Mouse (Mus musculus): Measurements from ENCODE around the gene St3gal4. TPM values are rescaled to one million over a fixed set of nuclear protein-coding genes. Genes with fewer than 3 reads are reported as not detected.

St3gal4 gene
- polyA plus RNA-seq, 1 experiment, result 6.7 TPM

- TF ChIP-seq POLR2A (IDR thresholded peaks at IDR 0.05; ENCODE audit: control insufficient read depth, low read depth, low read length) (no peak), CTCF (IDR thresholded peaks at IDR 0.05; ENCODE audit: control insufficient read depth, insufficient read depth, insufficient replicate concordance, low read depth, low read length) (no peak)
These were observed 26.1 kb upstream of the St3gal4 start for GRCm38 (mm10) chr9:35145118-35145517.

DNA sequence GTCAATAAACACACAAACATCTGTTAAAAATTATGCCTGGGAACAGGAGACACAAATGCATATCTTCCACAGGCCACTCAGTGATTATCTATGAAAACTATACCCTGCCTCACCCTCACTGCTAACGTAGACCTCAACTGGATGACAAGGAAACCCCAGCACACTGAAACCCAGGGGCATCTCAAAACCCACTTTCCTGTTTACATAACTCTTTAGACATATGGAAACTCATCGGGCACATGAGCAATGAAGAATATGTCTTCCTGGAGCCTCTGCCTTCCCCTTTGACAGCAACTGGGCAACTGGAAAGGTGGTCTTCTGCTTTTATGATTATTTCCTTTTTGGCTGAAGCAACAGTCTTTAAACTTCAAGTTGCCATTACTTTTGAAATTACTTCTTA is 23.2 kb upstream of the St3gal4 start:
- H3K36me3 ChIP-seq (ENCODE audit: control insufficient read depth, insufficient read depth, low read length), result no peaks in the 10 kb centered on the region
- no peaks in the 10 kb centered on the region for H3K4me1 ChIP-seq (ENCODE audit: control insufficient read depth, insufficient read depth, low read length)
- H3K27ac ChIP-seq (ENCODE audit: control insufficient read depth, insufficient read depth, low read depth, low read length), result no peak overlapping the region
- no peak overlapping the region for H3K4me3 ChIP-seq (ENCODE audit: control insufficient read depth, low read depth, low read length)
- no peak for TF ChIP-seq POLR2A (IDR thresholded peaks at IDR 0.05; ENCODE audit: control insufficient read depth, low read depth, low read length)
- TF ChIP-seq CTCF (IDR thresholded peaks at IDR 0.05; ENCODE audit: control insufficient read depth, insufficient read depth, insufficient replicate concordance, low read depth, low read length), result no peak
- no peaks in the 10 kb centered on the region for H3K27me3 ChIP-seq (ENCODE audit: control insufficient read depth, insufficient read depth, low read length)

More at GRCm38 (mm10) chr9:35145118-35145517, 26.1 kb upstream of the St3gal4 start:
- Histone ChIP-seq H3K4me1 (ENCODE audit: control insufficient read depth, insufficient read depth, low read length) (no peaks in the 10 kb centered on the region; the same call in 1 of the 2 replicates), H3K27ac (ENCODE audit: control insufficient read depth, insufficient read depth, low read depth, low read length) (no peak overlapping the region), H3K4me3 (ENCODE audit: control insufficient read depth, low read depth, low read length) (no peak overlapping the region), H3K36me3 (ENCODE audit: control insufficient read depth, insufficient read depth, low read length) (no peaks in the 10 kb centered on the region), H3K27me3 (ENCODE audit: control insufficient read depth, insufficient read depth, low read length) (no peaks in the 10 kb centered on the region)

DNA sequence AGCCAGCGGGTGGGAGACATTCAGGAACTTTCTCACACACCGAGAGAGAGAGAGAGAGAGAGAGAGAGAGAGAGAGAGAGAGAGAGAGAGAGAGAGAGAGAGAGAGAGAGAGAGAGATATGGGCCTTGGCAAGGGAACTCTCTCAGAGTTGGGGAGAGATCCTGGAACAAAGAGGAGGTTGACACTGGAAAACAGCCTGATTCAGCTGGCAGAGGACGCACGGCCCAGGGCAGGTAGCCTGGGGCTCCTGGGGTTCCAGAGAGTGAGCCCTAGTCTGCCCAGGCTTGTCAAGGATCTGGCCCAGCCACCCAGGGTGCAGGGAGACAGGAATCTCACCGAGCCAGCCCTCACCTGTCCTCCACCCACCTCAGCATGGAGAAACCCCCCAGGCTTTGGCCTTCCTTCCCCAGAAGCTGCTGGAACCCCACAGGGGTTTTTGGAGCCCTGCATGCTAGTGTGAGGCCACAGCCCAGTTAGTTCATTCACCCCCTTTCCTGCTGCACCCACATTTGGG is 20.2 kb upstream of the St3gal4 start:
- no peak overlapping the region for H3K4me3 ChIP-seq (ENCODE audit: control insufficient read depth, low read depth, low read length)
- TF ChIP-seq POLR2A (IDR thresholded peaks at IDR 0.05; ENCODE audit: control insufficient read depth, low read depth, low read length) (no peak), CTCF (IDR thresholded peaks at IDR 0.05; ENCODE audit: control insufficient read depth, insufficient read depth, insufficient replicate concordance, low read depth, low read length) (no peak)
- H3K27me3 ChIP-seq (ENCODE audit: control insufficient read depth, insufficient read depth, low read length), result no peaks in the 10 kb centered on the region
- H3K27ac ChIP-seq (ENCODE audit: control insufficient read depth, insufficient read depth, low read depth, low read length), result no peak overlapping the region
- H3K4me1 ChIP-seq (ENCODE audit: control insufficient read depth, insufficient read depth, low read length), result no peaks in the 10 kb centered on the region
- H3K36me3 ChIP-seq (ENCODE audit: control insufficient read depth, insufficient read depth, low read length), result no peaks in the 10 kb centered on the region

DNA sequence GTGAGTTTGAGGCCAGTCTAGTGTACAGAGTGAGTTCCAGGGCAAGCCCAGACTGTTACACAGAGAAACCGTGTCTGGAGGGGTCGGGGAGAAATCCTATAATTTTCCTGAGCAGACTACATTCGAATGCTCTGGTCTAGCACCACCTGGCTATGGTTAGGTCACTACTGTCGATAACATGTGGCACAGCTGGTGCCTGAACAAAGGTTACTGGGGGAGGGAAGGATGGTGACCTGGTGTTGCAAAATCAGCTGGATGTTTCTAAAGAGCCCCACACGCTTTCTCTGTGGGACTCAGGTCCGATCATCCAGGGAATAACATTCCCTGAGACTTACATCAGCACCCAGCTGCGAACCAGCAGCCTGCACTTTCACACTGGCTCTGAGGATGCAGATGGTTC is 19.0 kb upstream of the St3gal4 start:
- H3K4me3 ChIP-seq (ENCODE audit: control insufficient read depth, low read depth, low read length), result no peak overlapping the region
- no peaks in the 10 kb centered on the region for H3K27me3 ChIP-seq (ENCODE audit: control insufficient read depth, insufficient read depth, low read length)
- H3K36me3 ChIP-seq (ENCODE audit: control insufficient read depth, insufficient read depth, low read length), result no peaks in the 10 kb centered on the region
- H3K4me1 ChIP-seq (ENCODE audit: control insufficient read depth, insufficient read depth, low read length), result no peaks in the 10 kb centered on the region
- no peak overlapping the region for H3K27ac ChIP-seq (ENCODE audit: control insufficient read depth, insufficient read depth, low read depth, low read length)
- TF ChIP-seq POLR2A (IDR thresholded peaks at IDR 0.05; ENCODE audit: control insufficient read depth, low read depth, low read length) (no peak), CTCF (IDR thresholded peaks at IDR 0.05; ENCODE audit: control insufficient read depth, insufficient read depth, insufficient replicate concordance, low read depth, low read length) (no peak)

GRCm38 (mm10) chr9:35135575-35135974 is 16.5 kb upstream of the St3gal4 start:
- no peak overlapping the region for H3K4me3 ChIP-seq (ENCODE audit: control insufficient read depth, low read depth, low read length)
- no peaks in the 10 kb centered on the region for H3K4me1 ChIP-seq (ENCODE audit: control insufficient read depth, insufficient read depth, low read length)
- H3K27me3 ChIP-seq (ENCODE audit: control insufficient read depth, insufficient read depth, low read length), result no peaks in the 10 kb centered on the region
- H3K36me3 ChIP-seq (ENCODE audit: control insufficient read depth, insufficient read depth, low read length), result no peaks in the 10 kb centered on the region
- TF ChIP-seq POLR2A (IDR thresholded peaks at IDR 0.05; ENCODE audit: control insufficient read depth, low read depth, low read length), result no peak
- no peak for TF ChIP-seq CTCF (IDR thresholded peaks at IDR 0.05; ENCODE audit: control insufficient read depth, insufficient read depth, insufficient replicate concordance, low read depth, low read length)
- no peak overlapping the region for H3K27ac ChIP-seq (ENCODE audit: control insufficient read depth, insufficient read depth, low read depth, low read length)

DNA sequence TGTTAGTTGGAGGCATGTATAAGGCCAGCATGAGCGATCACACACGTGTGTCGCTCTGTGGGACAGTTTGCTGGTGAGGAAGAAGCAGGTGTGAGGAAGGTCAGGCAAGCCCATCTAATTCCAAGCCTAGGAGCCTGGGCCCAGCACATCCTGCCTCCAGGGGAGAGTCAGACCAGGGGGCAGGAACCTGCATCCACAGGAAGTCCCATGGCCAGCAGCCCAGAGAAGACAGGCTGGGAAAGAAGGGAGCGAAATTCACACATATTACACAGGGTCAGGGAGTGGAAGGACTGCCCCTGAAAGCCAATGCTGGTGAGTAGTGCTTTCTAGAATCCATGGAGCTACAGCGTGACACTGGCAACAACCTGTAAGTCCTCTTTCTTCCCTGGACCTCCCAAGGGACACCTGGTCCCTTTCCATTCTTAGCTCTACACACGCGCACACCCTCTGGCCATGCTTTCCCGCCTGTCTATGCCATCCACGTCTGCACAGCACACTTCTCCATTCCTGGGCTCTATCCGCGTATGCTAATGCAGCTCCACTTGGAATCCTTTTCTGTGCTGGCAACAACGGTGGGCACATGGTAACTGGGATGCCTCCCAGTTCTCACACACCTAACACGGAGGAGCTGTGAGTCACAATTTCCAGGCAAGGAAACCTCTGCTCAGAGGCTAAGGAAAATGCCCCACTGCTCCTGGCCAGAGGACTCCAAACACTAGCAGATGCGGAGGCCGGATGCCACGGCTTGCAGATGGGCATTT is 12.7 kb upstream of the St3gal4 start:
- Histone ChIP-seq H3K36me3 (ENCODE audit: control insufficient read depth, insufficient read depth, low read length) (no peaks in the 10 kb centered on the region), H3K27ac (ENCODE audit: control insufficient read depth, insufficient read depth, low read depth, low read length) (no peak overlapping the region)
- TF ChIP-seq POLR2A (IDR thresholded peaks at IDR 0.05; ENCODE audit: control insufficient read depth, low read depth, low read length) (no peak), CTCF (IDR thresholded peaks at IDR 0.05; ENCODE audit: control insufficient read depth, insufficient read depth, insufficient replicate concordance, low read depth, low read length) (no peak)

DNA sequence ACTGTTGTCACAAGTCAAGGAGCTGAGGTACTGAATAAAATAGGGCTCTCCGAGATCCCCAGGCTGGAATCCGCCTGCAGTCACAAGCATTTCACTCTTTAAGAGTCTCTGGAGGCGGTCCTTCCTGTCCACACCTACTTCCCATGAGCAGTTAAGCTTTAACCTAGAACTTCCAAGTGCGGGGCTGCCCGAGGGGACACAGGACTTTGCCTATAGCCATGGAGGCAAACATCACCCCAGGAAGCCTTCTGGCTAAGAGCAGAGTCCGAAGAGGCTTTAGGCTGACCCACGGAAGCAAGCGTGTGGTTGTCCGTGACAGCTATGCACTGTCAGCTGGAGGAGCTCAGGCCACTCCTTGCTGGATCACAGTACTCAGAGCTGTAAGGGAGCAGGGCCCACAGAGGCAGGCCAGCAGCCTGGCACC is 9.9 kb upstream of the St3gal4 start:
- Histone ChIP-seq H3K4me1 (ENCODE audit: control insufficient read depth, insufficient read depth, low read length) (no peaks in the 10 kb centered on the region; the same call in 1 of the 2 replicates), H3K27me3 (ENCODE audit: control insufficient read depth, insufficient read depth, low read length) (no peaks in the 10 kb centered on the region), H3K4me3 (ENCODE audit: control insufficient read depth, low read depth, low read length) (no peak overlapping the region), H3K27ac (ENCODE audit: control insufficient read depth, insufficient read depth, low read depth, low read length) (no peak overlapping the region), H3K36me3 (ENCODE audit: control insufficient read depth, insufficient read depth, low read length) (no peaks in the 10 kb centered on the region)
- TF ChIP-seq CTCF (IDR thresholded peaks at IDR 0.05; ENCODE audit: control insufficient read depth, insufficient read depth, insufficient replicate concordance, low read depth, low read length), result no peak
- TF ChIP-seq POLR2A (IDR thresholded peaks at IDR 0.05; ENCODE audit: control insufficient read depth, low read depth, low read length), result no peak

More for the DNA sequence above, 12.7 kb upstream of the St3gal4 start:
- Histone ChIP-seq H3K4me3 (ENCODE audit: control insufficient read depth, low read depth, low read length) (no peak overlapping the region), H3K27me3 (ENCODE audit: control insufficient read depth, insufficient read depth, low read length) (no peaks in the 10 kb centered on the region), H3K4me1 (ENCODE audit: control insufficient read depth, insufficient read depth, low read length) (no peaks in the 10 kb centered on the region; the same call in 1 of the 2 replicates)

Measured in testis, adult 2 months (tissue).